Mouse (Mus musculus): ENCODE measurements around the gene Mbnl2. TPM values are rescaled to one million over a fixed set of nuclear protein-coding genes. Genes with fewer than 3 reads are reported as not detected.

Mbnl2 gene
- polyA plus RNA-seq, 1 experiment from 2014 or later, result 163 TPM

GRCm38 (mm10) chr14:120469126-120469790 is 193.8 kb downstream of the Mbnl2 start:
- no peaks in the 10 kb centered on the region for H3K36me3 ChIP-seq
- no peak overlapping the region for H3K27ac ChIP-seq
- H3K27me3 ChIP-seq, result no peaks in the 10 kb centered on the region
- H3K4me3 ChIP-seq, result no peak overlapping the region
- no peak overlapping the region for H3K9ac ChIP-seq
- no peak for ATAC-seq (ENCODE audit: insufficient number of reproducible peaks, low FRiP score, low TSS enrichment, low read depth)
- WGBS, result 86% methylated on average over 14 of the region's 14 CpGs
- no peaks in the 10 kb centered on the region for H3K9me3 ChIP-seq
- no peaks in the 10 kb centered on the region for H3K4me1 ChIP-seq
- no peak overlapping the region for H3K4me2 ChIP-seq

- peaks cover 2% of the 10 kb centered on the region; the same call in 1 of the 2 replicates for H3K4me1 ChIP-seq
- H3K9ac ChIP-seq, result no peak overlapping the region
- ATAC-seq (ENCODE audit: insufficient number of reproducible peaks, low FRiP score, low TSS enrichment, low read depth), result no peak
- no peak overlapping the region for H3K27ac ChIP-seq
- H3K27me3 ChIP-seq, result no peaks in the 10 kb centered on the region
- H3K9me3 ChIP-seq, result no peaks in the 10 kb centered on the region
- no peak overlapping the region for H3K4me3 ChIP-seq
- H3K4me2 ChIP-seq, result 0 out of 2 replicates have a peak overlapping the region, but pooled peaks have one; percentile 76
- H3K36me3 ChIP-seq, result no peaks in the 10 kb centered on the region
- WGBS, result 61% methylated on average over 7 of the region's 7 CpGs
Observed at GRCm38 (mm10) chr14:120476186-120476697, 200.8 kb downstream of the Mbnl2 start.

GRCm38 (mm10) chr14:120477288-120477981 is 202.0 kb downstream of the Mbnl2 start:
- no peaks in the 10 kb centered on the region; the same call in 1 of the 2 replicates for H3K36me3 ChIP-seq
- peak overlapping the region; percentile 84 for H3K4me3 ChIP-seq
- peak overlapping the region; percentile 76 for H3K4me2 ChIP-seq
- ATAC-seq (ENCODE audit: insufficient number of reproducible peaks, low FRiP score, low TSS enrichment, low read depth), result peak; percentile 96
- no peaks in the 10 kb centered on the region for H3K27me3 ChIP-seq
- peak overlapping the region; percentile 67 for H3K9ac ChIP-seq
- H3K4me1 ChIP-seq, result peaks cover 2% of the 10 kb centered on the region; the same call in 1 of the 2 replicates
- no peaks in the 10 kb centered on the region for H3K9me3 ChIP-seq
- H3K27ac ChIP-seq, result peak overlapping the region; percentile 98
- WGBS, result under 1% methylated on average over 45 of the region's 46 CpGs

- H3K9me3 ChIP-seq, result no peaks in the 10 kb centered on the region
- peaks cover 2% of the 10 kb centered on the region; the same call in 1 of the 2 replicates for H3K4me1 ChIP-seq
- peak; percentile 89 for ATAC-seq (ENCODE audit: insufficient number of reproducible peaks, low FRiP score, low TSS enrichment, low read depth)
- peak within 1 kb of the TSS; percentile 98 for H3K27ac ChIP-seq
- 0% methylated on average over 67 of the region's 78 CpGs for WGBS
- peak within 1 kb of the TSS; percentile 76 for H3K4me2 ChIP-seq
- peak within 1 kb of the TSS; percentile 84 for H3K4me3 ChIP-seq
- peak within 1 kb of the TSS; percentile 82 for H3K9ac ChIP-seq
- H3K36me3 ChIP-seq, result no peaks in the 10 kb centered on the region; the same call in 1 of the 2 replicates
- no peaks in the 10 kb centered on the region for H3K27me3 ChIP-seq
Observed at GRCm38 (mm10) chr14:120477982-120478568, 202.6 kb downstream of the Mbnl2 start, which contains the start of gene Rap2a. Gene Rap2a (plus strand): TSS chr14:120478444.

- H3K9me3 ChIP-seq, result no peaks in the 10 kb centered on the region
- peaks cover 1% of the 10 kb centered on the region; the same call in 1 of the 2 replicates for H3K36me3 ChIP-seq
- under 1% methylated on average over 62 of the region's 62 CpGs for WGBS
- peak overlapping the region; percentile 98 for H3K27ac ChIP-seq
- H3K4me3 ChIP-seq, result peak overlapping the region; percentile 84
- peak overlapping the region; percentile 82 for H3K9ac ChIP-seq
- no peaks in the 10 kb centered on the region for H3K27me3 ChIP-seq
- peak overlapping the region; percentile 76 for H3K4me2 ChIP-seq
- H3K4me1 ChIP-seq, result peaks cover 2% of the 10 kb centered on the region; the same call in 1 of the 2 replicates
- ATAC-seq (ENCODE audit: insufficient number of reproducible peaks, low FRiP score, low TSS enrichment, low read depth), result 0 out of 2 replicates have a peak, but pooled peaks have one; percentile 1
Observed at GRCm38 (mm10) chr14:120478641-120479341, 203.3 kb downstream of the Mbnl2 start.

GRCm38 (mm10) chr14:120480341-120480900 is 205.0 kb downstream of the Mbnl2 start:
- Histone ChIP-seq H3K9ac (no peak overlapping the region), H3K4me3 (peak overlapping the region; percentile 22; the same call in 1 of the 2 replicates), H3K36me3 (peaks cover 3% of the 10 kb centered on the region; the same call in 1 of the 2 replicates), H3K4me1 (peaks cover 2% of the 10 kb centered on the region; the same call in 1 of the 2 replicates), H3K9me3 (no peaks in the 10 kb centered on the region), H3K27ac (no peak overlapping the region), H3K27me3 (no peaks in the 10 kb centered on the region), H3K4me2 (0 out of 2 replicates have a peak overlapping the region, but pooled peaks have one; percentile 6)
- ATAC-seq (ENCODE audit: insufficient number of reproducible peaks, low FRiP score, low TSS enrichment, low read depth), result no peak
- WGBS, result 82% methylated on average over 8 of the region's 8 CpGs

- no peak for ATAC-seq (ENCODE audit: insufficient number of reproducible peaks, low FRiP score, low TSS enrichment, low read depth)
- 96% methylated on average over 4 of the region's 4 CpGs for WGBS
- Histone ChIP-seq H3K36me3 (peaks cover 3% of the 10 kb centered on the region; the same call in 1 of the 2 replicates), H3K9me3 (no peaks in the 10 kb centered on the region), H3K4me1 (peaks cover 2% of the 10 kb centered on the region; the same call in 1 of the 2 replicates), H3K4me3 (no peak overlapping the region), H3K27ac (no peak overlapping the region), H3K27me3 (no peaks in the 10 kb centered on the region), H3K4me2 (no peak overlapping the region), H3K9ac (no peak overlapping the region)
Observed at GRCm38 (mm10) chr14:120480927-120481326, 205.5 kb downstream of the Mbnl2 start.

Other genes with a start within 250 kb of the Mbnl2 start
- 0.06 and 0.08 TPM in 2 replicates for gene Oxgr1, start 233.2 kb upstream of the Mbnl2 start, polyA plus RNA-seq (2015; fragmentation: Nextera tagmentation; extraction: Ambion mirVana)
- 16.3 and 17.2 TPM in 2 replicates for gene Rap2a, start 202.8 kb downstream of the Mbnl2 start, polyA plus RNA-seq (2015; fragmentation: Nextera tagmentation; extraction: Ambion mirVana)